Mouse (Mus musculus): ENCODE data around the gene Snrpg. TPM values are rescaled to one million over a fixed set of nuclear protein-coding genes. Genes with fewer than 3 reads are reported as not detected.
A peak's percentile ranks its signal among the peaks of the same experiment; 100 is the strongest.
"Not testable (repeated sequence)": the region's sequence is repeated elsewhere in the genome, so short reads cannot be mapped to it uniquely, and the experiment has no call there.

Gene Snrpg
- total and polyA plus RNA-seq, 2 experiments from 2014 or later = 60.1 to 243 TPM

GRCm38 (mm10) chr6:86370093-86370713 lies 901 bp upstream of the Snrpg start:
- Histone ChIP-seq H3K4me2 (ENCODE audit: low read depth, low read length, poor library complexity, severe bottlenecking) (peak overlapping the region; percentile 60; the same call in 1 of the 2 replicates), H3K27me3 (ENCODE audit: insufficient read depth, low read length) (no peaks in the 10 kb centered on the region), H3K27ac (ENCODE audit: low read depth, low read length) (peak overlapping the region; percentile 87), H3K4me3 (ENCODE audit: low read depth, low read length) (no peak overlapping the region), H3K36me3 (ENCODE audit: insufficient read depth, low read length) (peaks cover 7% of the 10 kb centered on the region), H3K4me1 (ENCODE audit: insufficient read depth, low read length) (peaks cover 8% of the 10 kb centered on the region; the same call in 1 of the 2 replicates), H3K9me3 (ENCODE audit: low read length) (no peaks in the 10 kb centered on the region), H3K9ac (replicated peaks; ENCODE audit: low read length, poor library complexity, severe bottlenecking) (no peak overlapping the region)
- ATAC-seq (ENCODE audit: low FRiP score) = no peak
- peak; percentile 18 for DNase-seq (ENCODE audit: low spot score)
- peak; percentile 62 for TF ChIP-seq CTCF (IDR thresholded peaks at IDR 0.05)
- 61% methylated on average over 3 of the region's 3 CpGs for WGBS

- Histone ChIP-seq H3K27ac (ENCODE audit: low read depth, low read length) (peak overlapping the region; percentile 87), H3K36me3 (ENCODE audit: insufficient read depth, low read length) (peaks cover 7% of the 10 kb centered on the region), H3K4me1 (ENCODE audit: insufficient read depth, low read length) (peaks cover 6% of the 10 kb centered on the region; the same call in 1 of the 2 replicates), H3K9ac (replicated peaks; ENCODE audit: low read length, poor library complexity, severe bottlenecking) (peak overlapping the region; percentile 79), H3K27me3 (ENCODE audit: insufficient read depth, low read length) (no peaks in the 10 kb centered on the region), H3K4me2 (ENCODE audit: low read depth, low read length, poor library complexity, severe bottlenecking) (peak overlapping the region; percentile 60), H3K9me3 (ENCODE audit: low read length) (no peaks in the 10 kb centered on the region), H3K4me3 (ENCODE audit: low read depth, low read length) (peak overlapping the region; percentile 81)
- no peak; the same call in 1 of the 2 replicates for TF ChIP-seq CTCF (IDR thresholded peaks at IDR 0.05)
- peak; percentile 96 for ATAC-seq (ENCODE audit: low FRiP score)
- DNase-seq (ENCODE audit: low spot score) = peak; percentile 99
- under 1% methylated on average over 50 of the region's 50 CpGs for WGBS
These were observed 322 bp downstream of the Snrpg start for GRCm38 (mm10) chr6:86371340-86371911.

- ATAC-seq (ENCODE audit: low FRiP score) (no peak), DNase-seq (ENCODE audit: low spot score) (no peak)
- Histone ChIP-seq H3K4me2 (ENCODE audit: low read depth, low read length, poor library complexity, severe bottlenecking) (peak overlapping the region; percentile 55), H3K4me1 (ENCODE audit: insufficient read depth, low read length) (peaks cover 6% of the 10 kb centered on the region; the same call in 1 of the 2 replicates), H3K4me3 (ENCODE audit: low read depth, low read length) (peak overlapping the region; percentile 81), H3K9me3 (ENCODE audit: low read length) (no peaks in the 10 kb centered on the region), H3K27ac (ENCODE audit: low read depth, low read length) (peak overlapping the region; percentile 87), H3K36me3 (ENCODE audit: insufficient read depth, low read length) (peaks cover 11% of the 10 kb centered on the region), H3K9ac (replicated peaks; ENCODE audit: low read length, poor library complexity, severe bottlenecking) (peak overlapping the region; percentile 79), H3K27me3 (ENCODE audit: insufficient read depth, low read length) (no peaks in the 10 kb centered on the region)
- WGBS = 5% methylated on average over 12 of the region's 12 CpGs
- no peak for TF ChIP-seq CTCF (IDR thresholded peaks at IDR 0.05)
These were observed 929 bp downstream of the Snrpg start for GRCm38 (mm10) chr6:86371950-86372516.

GRCm38 (mm10) chr6:86373556-86373955 lies 2.5 kb downstream of the Snrpg start:
- Histone ChIP-seq H3K36me3 (ENCODE audit: insufficient read depth, low read length) (peaks cover 17% of the 10 kb centered on the region), H3K4me3 (ENCODE audit: low read depth, low read length) (no peak overlapping the region), H3K4me1 (ENCODE audit: insufficient read depth, low read length) (peaks cover 6% of the 10 kb centered on the region; the same call in 1 of the 2 replicates), H3K9ac (replicated peaks; ENCODE audit: low read length, poor library complexity, severe bottlenecking) (no peak overlapping the region), H3K4me2 (ENCODE audit: low read depth, low read length, poor library complexity, severe bottlenecking) (no peak overlapping the region), H3K9me3 (ENCODE audit: low read length) (no peaks in the 10 kb centered on the region), H3K27ac (ENCODE audit: low read depth, low read length) (no peak overlapping the region), H3K27me3 (ENCODE audit: insufficient read depth, low read length) (no peaks in the 10 kb centered on the region)
- TF ChIP-seq CTCF (IDR thresholded peaks at IDR 0.05) = no peak
- no peak for DNase-seq (ENCODE audit: low spot score)
- WGBS = 87% methylated on average over 6 of the region's 6 CpGs
- ATAC-seq (ENCODE audit: low FRiP score) = no peak

- no peak overlapping the region for H3K4me2 ChIP-seq (ENCODE audit: low read depth, low read length, poor library complexity, severe bottlenecking)
- no peak overlapping the region for H3K4me3 ChIP-seq (ENCODE audit: low read depth, low read length)
- H3K9me3 ChIP-seq (ENCODE audit: low read length) = no peaks in the 10 kb centered on the region
- H3K27ac ChIP-seq (ENCODE audit: low read depth, low read length) = no peak overlapping the region
- DNase-seq (ENCODE audit: low spot score) = no peak
- no peak for TF ChIP-seq CTCF (IDR thresholded peaks at IDR 0.05)
- H3K4me1 ChIP-seq (ENCODE audit: insufficient read depth, low read length) = no peaks in the 10 kb centered on the region
- H3K9ac ChIP-seq (replicated peaks; ENCODE audit: low read length, poor library complexity, severe bottlenecking) = no peak overlapping the region
- no peaks in the 10 kb centered on the region for H3K27me3 ChIP-seq (ENCODE audit: insufficient read depth, low read length)
- no peak for ATAC-seq (ENCODE audit: low FRiP score)
- peaks cover 25% of the 10 kb centered on the region for H3K36me3 ChIP-seq (ENCODE audit: insufficient read depth, low read length)
- 93% methylated on average over 3 of the region's 3 CpGs for WGBS
These were observed 7.2 kb downstream of the Snrpg start for GRCm38 (mm10) chr6:86378341-86378740.

GRCm38 (mm10) chr6:86380112-86380511 lies 9.0 kb downstream of the Snrpg start:
- DNase-seq (ENCODE audit: low spot score); H3K27ac ChIP-seq (ENCODE audit: low read depth, low read length); H3K9ac ChIP-seq (replicated peaks; ENCODE audit: low read length, poor library complexity, severe bottlenecking); ATAC-seq (ENCODE audit: low FRiP score); H3K4me3 ChIP-seq (ENCODE audit: low read depth, low read length); H3K27me3 ChIP-seq (ENCODE audit: insufficient read depth, low read length); H3K4me1 ChIP-seq (ENCODE audit: insufficient read depth, low read length); H3K4me2 ChIP-seq (ENCODE audit: low read depth, low read length, poor library complexity, severe bottlenecking); H3K9me3 ChIP-seq (ENCODE audit: low read length): not testable (repeated sequence)
- peaks cover 28% of the 10 kb centered on the region for H3K36me3 ChIP-seq (ENCODE audit: insufficient read depth, low read length)
- WGBS = 76% methylated on average over 6 of the region's 8 CpGs
